Mouse (Mus musculus): ENCODE measurements at regions not wholly inside any gene's neighbourhood (a gene's known extent, or its start where the extent isn't known, plus 50 kb on each side); places are given as distances from the start of the nearest gene placed in this dataset.

GRCm38 (mm10) chr15:11644779-11645178 is 245.3 kb upstream of the Tars start:
- Histone ChIP-seq H3K4me3 (ENCODE audit: inconsistent target) (no peak overlapping the region), H3K27ac (no peak overlapping the region), H3K36me3 (ENCODE audit: inconsistent target) (no peaks in the 10 kb centered on the region), H3K79me2 (ENCODE audit: inconsistent target) (no peaks in the 10 kb centered on the region)
- WGBS (ENCODE audit: missing documents) = 87% methylated on average over 7 of the region's 7 CpGs

- no peak overlapping the region for H3K4me3 ChIP-seq (ENCODE audit: inconsistent target)
- 83% methylated on average over 2 of the region's 2 CpGs for WGBS (ENCODE audit: missing documents)
- no peak overlapping the region for H3K27ac ChIP-seq
- H3K36me3 ChIP-seq (ENCODE audit: inconsistent target) = no peaks in the 10 kb centered on the region
- no peaks in the 10 kb centered on the region for H3K79me2 ChIP-seq (ENCODE audit: inconsistent target)
Observed at GRCm38 (mm10) chr15:11630654-11631053, 231.2 kb upstream of the Tars start.

GRCm38 (mm10) chr15:11626433-11626832 is 227.0 kb upstream of the Tars start:
- 90% methylated on average over 9 of the region's 9 CpGs for WGBS (ENCODE audit: missing documents)
- Histone ChIP-seq H3K4me3 (ENCODE audit: inconsistent target) (no peak overlapping the region), H3K79me2 (ENCODE audit: inconsistent target) (no peaks in the 10 kb centered on the region), H3K36me3 (ENCODE audit: inconsistent target) (no peaks in the 10 kb centered on the region), H3K27ac (no peak overlapping the region)

GRCm38 (mm10) chr15:11612416-11612815 is 213.0 kb upstream of the Tars start:
- no peaks in the 10 kb centered on the region for H3K36me3 ChIP-seq (ENCODE audit: inconsistent target)
- 67% methylated on average over 2 of the region's 3 CpGs for WGBS (ENCODE audit: missing documents)

GRCm38 (mm10) chr15:11610043-11610670 is 210.7 kb upstream of the Tars start:
- H3K27ac ChIP-seq = no peak overlapping the region
- WGBS (ENCODE audit: missing documents) = 82% methylated on average over 3 of the region's 3 CpGs

More at GRCm38 (mm10) chr15:11612416-11612815, 213.0 kb upstream of the Tars start:
- Histone ChIP-seq H3K27ac (no peak overlapping the region), H3K79me2 (ENCODE audit: inconsistent target) (no peaks in the 10 kb centered on the region), H3K4me3 (ENCODE audit: inconsistent target) (no peak overlapping the region)

GRCm38 (mm10) chr15:11607489-11607888 is 208.0 kb upstream of the Tars start:
- Histone ChIP-seq H3K79me2 (ENCODE audit: inconsistent target) (no peaks in the 10 kb centered on the region), H3K4me3 (ENCODE audit: inconsistent target) (no peak overlapping the region), H3K36me3 (ENCODE audit: inconsistent target) (no peaks in the 10 kb centered on the region), H3K27ac (no peak overlapping the region)

More at GRCm38 (mm10) chr15:11610043-11610670, 210.7 kb upstream of the Tars start:
- no peak overlapping the region for H3K4me3 ChIP-seq (ENCODE audit: inconsistent target)
- no peaks in the 10 kb centered on the region for H3K36me3 ChIP-seq (ENCODE audit: inconsistent target)
- H3K79me2 ChIP-seq (ENCODE audit: inconsistent target) = no peaks in the 10 kb centered on the region

GRCm38 (mm10) chr15:11605677-11606076 is 206.2 kb upstream of the Tars start:
- no peaks in the 10 kb centered on the region for H3K79me2 ChIP-seq (ENCODE audit: inconsistent target)
- no peak overlapping the region for H3K27ac ChIP-seq
- WGBS (ENCODE audit: missing documents) = 95% methylated on average over 4 of the region's 4 CpGs
- no peaks in the 10 kb centered on the region for H3K36me3 ChIP-seq (ENCODE audit: inconsistent target)
- H3K4me3 ChIP-seq (ENCODE audit: inconsistent target) = no peak overlapping the region

- Histone ChIP-seq H3K79me2 (ENCODE audit: inconsistent target) (no peaks in the 10 kb centered on the region), H3K4me3 (ENCODE audit: inconsistent target) (no peak overlapping the region), H3K36me3 (ENCODE audit: inconsistent target) (no peaks in the 10 kb centered on the region), H3K27ac (no peak overlapping the region)
- 86% methylated on average over 5 of the region's 6 CpGs for WGBS (ENCODE audit: missing documents)
Observed at GRCm38 (mm10) chr15:11597021-11597420, 197.6 kb upstream of the Tars start.

- 15% methylated on average over 9 of the region's 9 CpGs for WGBS (ENCODE audit: missing documents)
- no peaks in the 10 kb centered on the region for H3K36me3 ChIP-seq (ENCODE audit: inconsistent target)
- H3K4me3 ChIP-seq (ENCODE audit: inconsistent target) = no peak overlapping the region
- H3K27ac ChIP-seq = no peak overlapping the region
- H3K79me2 ChIP-seq (ENCODE audit: inconsistent target) = no peaks in the 10 kb centered on the region
Observed at GRCm38 (mm10) chr15:11590542-11591116, 191.2 kb upstream of the Tars start.

GRCm38 (mm10) chr15:11589795-11590194 is 190.3 kb upstream of the Tars start:
- H3K79me2 ChIP-seq (ENCODE audit: inconsistent target) = no peaks in the 10 kb centered on the region
- no peaks in the 10 kb centered on the region for H3K36me3 ChIP-seq (ENCODE audit: inconsistent target)
- no peak overlapping the region for H3K4me3 ChIP-seq (ENCODE audit: inconsistent target)
- 78% methylated on average over 7 of the region's 7 CpGs for WGBS (ENCODE audit: missing documents)
- no peak overlapping the region for H3K27ac ChIP-seq

- H3K4me3 ChIP-seq (ENCODE audit: inconsistent target) = no peak overlapping the region
- no peaks in the 10 kb centered on the region for H3K36me3 ChIP-seq (ENCODE audit: inconsistent target)
- no peak overlapping the region for H3K27ac ChIP-seq
- 82% methylated on average over 2 of the region's 2 CpGs for WGBS (ENCODE audit: missing documents)
- H3K79me2 ChIP-seq (ENCODE audit: inconsistent target) = no peaks in the 10 kb centered on the region
Observed at GRCm38 (mm10) chr15:11586384-11586783, 186.9 kb upstream of the Tars start.

GRCm38 (mm10) chr15:11584155-11584554 is 184.7 kb upstream of the Tars start:
- 91% methylated on average over 2 of the region's 2 CpGs for WGBS (ENCODE audit: missing documents)
- Histone ChIP-seq H3K27ac (no peak overlapping the region), H3K79me2 (ENCODE audit: inconsistent target) (no peaks in the 10 kb centered on the region), H3K36me3 (ENCODE audit: inconsistent target) (no peaks in the 10 kb centered on the region), H3K4me3 (ENCODE audit: inconsistent target) (no peak overlapping the region)

- 33% methylated on average over 1 of the region's 1 CpGs for WGBS (ENCODE audit: missing documents)
- H3K36me3 ChIP-seq (ENCODE audit: inconsistent target) = no peaks in the 10 kb centered on the region
- H3K79me2 ChIP-seq (ENCODE audit: inconsistent target) = no peaks in the 10 kb centered on the region
- H3K4me3 ChIP-seq (ENCODE audit: inconsistent target) = no peak overlapping the region
- H3K27ac ChIP-seq = no peak overlapping the region
Observed at GRCm38 (mm10) chr15:11578331-11578730, 178.9 kb upstream of the Tars start.

- Histone ChIP-seq H3K36me3 (ENCODE audit: inconsistent target) (no peaks in the 10 kb centered on the region), H3K79me2 (ENCODE audit: inconsistent target) (no peaks in the 10 kb centered on the region), H3K4me3 (ENCODE audit: inconsistent target) (no peak overlapping the region), H3K27ac (no peak overlapping the region)
- 100% methylated on average over 2 of the region's 2 CpGs for WGBS (ENCODE audit: missing documents)
Observed at GRCm38 (mm10) chr15:11574359-11574758, 174.9 kb upstream of the Tars start.

GRCm38 (mm10) chr15:11573496-11573895 is 174.0 kb upstream of the Tars start:
- Histone ChIP-seq H3K27ac (no peak overlapping the region), H3K36me3 (ENCODE audit: inconsistent target) (no peaks in the 10 kb centered on the region), H3K4me3 (ENCODE audit: inconsistent target) (no peak overlapping the region), H3K79me2 (ENCODE audit: inconsistent target) (no peaks in the 10 kb centered on the region)
- 78% methylated on average over 2 of the region's 2 CpGs for WGBS (ENCODE audit: missing documents)

- 78% methylated on average over 4 of the region's 4 CpGs for WGBS (ENCODE audit: missing documents)
- H3K79me2 ChIP-seq (ENCODE audit: inconsistent target) = no peaks in the 10 kb centered on the region
- H3K4me3 ChIP-seq (ENCODE audit: inconsistent target) = no peak overlapping the region
- no peak overlapping the region for H3K27ac ChIP-seq
- H3K36me3 ChIP-seq (ENCODE audit: inconsistent target) = no peaks in the 10 kb centered on the region
Observed at GRCm38 (mm10) chr15:11572063-11572462, 172.6 kb upstream of the Tars start.
